Mouse (Mus musculus): ENCODE results near the gene Os9. TPM values are rescaled to one million over a fixed set of nuclear protein-coding genes. Genes with fewer than 3 reads are reported as not detected.
"Not testable (repeated sequence)": the region's sequence is repeated elsewhere in the genome, so short reads cannot be mapped to it uniquely, and the experiment has no call there.

Os9 gene
- polyA plus RNA-seq, 1 experiment: 117 TPM

- TF ChIP-seq CTCF (IDR thresholded peaks at IDR 0.05; ENCODE audit: extremely low read depth, insufficient read length, insufficient replicate concordance, low read depth, low read length) (no peak), POLR2A (IDR thresholded peaks at IDR 0.05; ENCODE audit: low read depth, low read length) (no peak)
- WGBS: under 1% methylated on average over 40 of the region's 42 CpGs
- Histone ChIP-seq H3K36me3 (ENCODE audit: control insufficient read depth, insufficient read depth, low read length) (peaks cover 23% of the 10 kb centered on the region), H3K4me1 (ENCODE audit: control insufficient read depth, insufficient read depth, insufficient read length, low read length) (peaks cover 14% of the 10 kb centered on the region), H3K27ac (ENCODE audit: insufficient read depth, low read depth, low read length) (peak overlapping the region; percentile 94), H3K4me3 (ENCODE audit: low read depth, low read length) (peak overlapping the region; percentile 76), H3K27me3 (ENCODE audit: control insufficient read depth, insufficient read depth, low read length) (no peaks in the 10 kb centered on the region)
Observed at GRCm38 (mm10) chr10:127165354-127165653, 44.4 kb upstream of the Os9 start.

- Histone ChIP-seq H3K4me3 (ENCODE audit: low read depth, low read length) (peak within 1 kb of the TSS; percentile 76), H3K36me3 (ENCODE audit: control insufficient read depth, insufficient read depth, low read length) (peaks cover 18% of the 10 kb centered on the region), H3K27ac (ENCODE audit: insufficient read depth, low read depth, low read length) (peak within 1 kb of the TSS; percentile 94), H3K27me3 (ENCODE audit: control insufficient read depth, insufficient read depth, low read length) (no peaks in the 10 kb centered on the region), H3K4me1 (ENCODE audit: control insufficient read depth, insufficient read depth, insufficient read length, low read length) (peaks cover 11% of the 10 kb centered on the region; the same call in 1 of the 2 replicates)
- WGBS: 2% methylated on average over 52 of the region's 52 CpGs
- TF ChIP-seq CTCF (IDR thresholded peaks at IDR 0.05; ENCODE audit: extremely low read depth, insufficient read length, insufficient replicate concordance, low read depth, low read length) (peak; percentile 97), POLR2A (IDR thresholded peaks at IDR 0.05; ENCODE audit: low read depth, low read length) (peak; percentile 84)
Observed at GRCm38 (mm10) chr10:127164631-127165353, 43.9 kb upstream of the Os9 start, which contains the start of gene B4galnt1. B4galnt1 (plus strand) TSS chr10:127165225.

GRCm38 (mm10) chr10:127164190-127164589 lies 43.3 kb upstream of the Os9 start:
- Histone ChIP-seq H3K27me3 (ENCODE audit: control insufficient read depth, insufficient read depth, low read length) (no peaks in the 10 kb centered on the region), H3K4me3 (ENCODE audit: low read depth, low read length) (no peak overlapping the region), H3K27ac (ENCODE audit: insufficient read depth, low read depth, low read length) (peak overlapping the region; percentile 94), H3K36me3 (ENCODE audit: control insufficient read depth, insufficient read depth, low read length) (peaks cover 12% of the 10 kb centered on the region), H3K4me1 (ENCODE audit: control insufficient read depth, insufficient read depth, insufficient read length, low read length) (peaks cover 15% of the 10 kb centered on the region; the same call in 1 of the 2 replicates)
- WGBS: 85% methylated on average over 4 of the region's 4 CpGs
- TF ChIP-seq POLR2A (IDR thresholded peaks at IDR 0.05; ENCODE audit: low read depth, low read length) (no peak), CTCF (IDR thresholded peaks at IDR 0.05; ENCODE audit: extremely low read depth, insufficient read length, insufficient replicate concordance, low read depth, low read length) (no peak)

- Histone ChIP-seq H3K27ac (ENCODE audit: insufficient read depth, low read depth, low read length) (peak overlapping the region; percentile 90), H3K4me1 (ENCODE audit: control insufficient read depth, insufficient read depth, insufficient read length, low read length) (peaks cover 19% of the 10 kb centered on the region; the same call in 1 of the 2 replicates)
- H3K4me3 ChIP-seq (ENCODE audit: low read depth, low read length); H3K27me3 ChIP-seq (ENCODE audit: control insufficient read depth, insufficient read depth, low read length); H3K36me3 ChIP-seq (ENCODE audit: control insufficient read depth, insufficient read depth, low read length): not testable (repeated sequence)
- 79% methylated on average over 7 of the region's 7 CpGs for WGBS
Observed at GRCm38 (mm10) chr10:127162771-127163261, 41.9 kb upstream of the Os9 start.

- TF ChIP-seq POLR2A (IDR thresholded peaks at IDR 0.05; ENCODE audit: low read depth, low read length): no peak
- TF ChIP-seq CTCF (IDR thresholded peaks at IDR 0.05; ENCODE audit: extremely low read depth, insufficient read length, insufficient replicate concordance, low read depth, low read length): no peak
- no peak overlapping the region for H3K4me3 ChIP-seq (ENCODE audit: low read depth, low read length)
- H3K36me3 ChIP-seq (ENCODE audit: control insufficient read depth, insufficient read depth, low read length): no peaks in the 10 kb centered on the region
- H3K27me3 ChIP-seq (ENCODE audit: control insufficient read depth, insufficient read depth, low read length): no peaks in the 10 kb centered on the region
- H3K27ac ChIP-seq (ENCODE audit: insufficient read depth, low read depth, low read length): peak overlapping the region; percentile 88
- WGBS: 71% methylated on average over 3 of the region's 3 CpGs
- H3K4me1 ChIP-seq (ENCODE audit: control insufficient read depth, insufficient read depth, insufficient read length, low read length): peaks cover 26% of the 10 kb centered on the region; the same call in 1 of the 2 replicates
Observed at GRCm38 (mm10) chr10:127160728-127161127, 39.8 kb upstream of the Os9 start.

GRCm38 (mm10) chr10:127160081-127160480 lies 39.1 kb upstream of the Os9 start:
- Histone ChIP-seq H3K4me1 (ENCODE audit: control insufficient read depth, insufficient read depth, insufficient read length, low read length) (peaks cover 31% of the 10 kb centered on the region; the same call in 1 of the 2 replicates), H3K4me3 (ENCODE audit: low read depth, low read length) (no peak overlapping the region), H3K27ac (ENCODE audit: insufficient read depth, low read depth, low read length) (peak overlapping the region; percentile 88), H3K36me3 (ENCODE audit: control insufficient read depth, insufficient read depth, low read length) (no peaks in the 10 kb centered on the region), H3K27me3 (ENCODE audit: control insufficient read depth, insufficient read depth, low read length) (no peaks in the 10 kb centered on the region)
- 55% methylated on average over 9 of the region's 9 CpGs for WGBS
- TF ChIP-seq POLR2A (IDR thresholded peaks at IDR 0.05; ENCODE audit: low read depth, low read length) (no peak), CTCF (IDR thresholded peaks at IDR 0.05; ENCODE audit: extremely low read depth, insufficient read length, insufficient replicate concordance, low read depth, low read length) (no peak)

GRCm38 (mm10) chr10:127158471-127158870 lies 37.5 kb upstream of the Os9 start:
- 20% methylated on average over 3 of the region's 3 CpGs for WGBS
- no peaks in the 10 kb centered on the region for H3K36me3 ChIP-seq (ENCODE audit: control insufficient read depth, insufficient read depth, low read length)
- H3K4me1 ChIP-seq (ENCODE audit: control insufficient read depth, insufficient read depth, insufficient read length, low read length): peaks cover 33% of the 10 kb centered on the region
- H3K4me3 ChIP-seq (ENCODE audit: low read depth, low read length): no peak overlapping the region
- no peaks in the 10 kb centered on the region for H3K27me3 ChIP-seq (ENCODE audit: control insufficient read depth, insufficient read depth, low read length)
- TF ChIP-seq CTCF (IDR thresholded peaks at IDR 0.05; ENCODE audit: extremely low read depth, insufficient read length, insufficient replicate concordance, low read depth, low read length) (no peak), POLR2A (IDR thresholded peaks at IDR 0.05; ENCODE audit: low read depth, low read length) (no peak)
- peak overlapping the region; percentile 88 for H3K27ac ChIP-seq (ENCODE audit: insufficient read depth, low read depth, low read length)
